Mouse (Mus musculus) heart, postnatal 14 days (tissue): ENCODE measurements at regions not wholly inside any gene's neighbourhood (a gene's known extent, or its start where the extent isn't known, plus 50 kb on each side); places are given as distances from the start of the nearest gene placed in this dataset.

ENCODE experiments used
- DNase-seq, 2 experiments: peaks; one replicate each; pipeline ENCODE4 v3.0.0; 2021 to 2022
- intact Hi-C: fragments of 180-260 bp; cut with DNase I; formaldehyde crosslinking; loops from one replicate; pipeline ENCODE4 v1.15.1; 2025

GRCm38 (mm10) chr12:25159091-25159490, 62.2 kb upstream of the Id2 start:
- DNase-seq: no peak
- intact Hi-C loops: no loop called here

GRCm38 (mm10) chr12:25157238-25157637, 60.3 kb upstream of the Id2 start:
- intact Hi-C loops: no loop called here
- no peak for DNase-seq

GRCm38 (mm10) chr12:25155396-25155795, 58.5 kb upstream of the Id2 start:
- intact Hi-C loops: no loop called here
- no peak for DNase-seq

GRCm38 (mm10) chr12:25148099-25148498, 51.2 kb upstream of the Id2 start:
- intact Hi-C loops: no loop called here
- no peak for DNase-seq
